ENCODE assay signal across 8 mouse cellular contexts in genomic region chr7:89473442-89473841, GRCm38 (mm10). TPM values are rescaled to one million over a fixed set of nuclear protein-coding genes. Genes with fewer than 3 reads are reported as not detected.
A peak's percentile ranks its signal among the peaks of the same experiment; 100 is the strongest.
DNase-seq lines count a peak whose midpoint lies in the region; ATAC-seq lines count a peak whose summit lies in the region.

No protein-coding gene starts in this region.

- H3K9ac ChIP-seq in heart, embryonic 11.5 days (ENCODE audit: low read depth, low read length), result no peak overlapping the region
- H3K9ac ChIP-seq in neural tube, embryonic 11.5 days (ENCODE audit: low read length), result no peak overlapping the region
- H3K9ac ChIP-seq in embryonic facial prominence, embryonic 11.5 days (replicated peaks; ENCODE audit: low read length), result no peak overlapping the region
- no peak overlapping the region for H3K9ac ChIP-seq in forebrain, embryonic 13.5 days

- DNase-seq in heart, adult 8-10 months (ENCODE audit: low spot score), result peak; percentile 28
- peak; percentile 38 for DNase-seq in neural tube, embryonic 11.5 days (ENCODE audit: low spot score)
- DNase-seq in neural tube, embryonic 10.5 days (ENCODE audit: extremely low spot score, low spot score), result no peak
- DNase-seq in embryonic facial prominence, embryonic 11.5 days (ENCODE audit: low spot score), result peak; percentile 71
- DNase-seq in mesoderm, embryonic 11.5 days (ENCODE audit: low read depth, low spot score), result peak; percentile 39
- DNase-seq in thymus, postnatal 10 days (ENCODE audit: low spot score in 2 of 2), result no peak

- no peak for ATAC-seq in heart, embryonic 11.5 days (replicated peaks; ENCODE audit: insufficient number of reproducible peaks, low FRiP score, low TSS enrichment)
- no peak for ATAC-seq in neural tube, embryonic 11.5 days (ENCODE audit: insufficient read depth, low FRiP score, low TSS enrichment)
- no peak for ATAC-seq in embryonic facial prominence, embryonic 11.5 days (replicated peaks; ENCODE audit: insufficient number of reproducible peaks, low FRiP score, low TSS enrichment, low read depth)
- ATAC-seq in forebrain, embryonic 13.5 days, result no peak

- H3K4me3 ChIP-seq in heart, embryonic 11.5 days (ENCODE audit: low read depth, low read length), result no peak overlapping the region
- H3K4me3 ChIP-seq in neural tube, embryonic 11.5 days (ENCODE audit: low read depth, low read length), result no peak overlapping the region
- H3K4me3 ChIP-seq in embryonic facial prominence, embryonic 11.5 days (ENCODE audit: low read depth, low read length), result no peak overlapping the region
- no peak overlapping the region for H3K4me3 ChIP-seq in forebrain, embryonic 13.5 days

- H3K4me2 ChIP-seq in heart, embryonic 11.5 days, result no peak overlapping the region
- H3K4me2 ChIP-seq in neural tube, embryonic 11.5 days (ENCODE audit: low read depth), result no peak overlapping the region
- H3K4me2 ChIP-seq in embryonic facial prominence, embryonic 11.5 days (ENCODE audit: low read depth, low read length), result no peak overlapping the region
- no peak overlapping the region for H3K4me2 ChIP-seq in forebrain, embryonic 13.5 days

- H3K9me3 ChIP-seq in heart, embryonic 11.5 days (replicated peaks; ENCODE audit: control insufficient read depth, low read length), result no peaks in the 10 kb centered on the region
- H3K9me3 ChIP-seq in neural tube, embryonic 11.5 days (ENCODE audit: control insufficient read depth, low read length), result no peaks in the 10 kb centered on the region
- H3K9me3 ChIP-seq in embryonic facial prominence, embryonic 11.5 days (replicated peaks; ENCODE audit: control insufficient read depth, low read length), result no peaks in the 10 kb centered on the region
- H3K9me3 ChIP-seq in forebrain, embryonic 13.5 days (replicated peaks), result no peaks in the 10 kb centered on the region

- H3K36me3 ChIP-seq in heart, embryonic 11.5 days (ENCODE audit: control insufficient read depth, insufficient read depth, low read length), result no peaks in the 10 kb centered on the region
- H3K36me3 ChIP-seq in neural tube, embryonic 11.5 days (ENCODE audit: control insufficient read depth, insufficient read depth, low read length), result no peaks in the 10 kb centered on the region
- no peaks in the 10 kb centered on the region for H3K36me3 ChIP-seq in embryonic facial prominence, embryonic 11.5 days (replicated peaks; ENCODE audit: control insufficient read depth, insufficient read depth, low read depth, low read length)
- H3K36me3 ChIP-seq in forebrain, embryonic 13.5 days (ENCODE audit: poor library complexity, severe bottlenecking), result no peaks in the 10 kb centered on the region

- H3K4me1 ChIP-seq in heart, embryonic 11.5 days (ENCODE audit: control insufficient read depth, insufficient read depth, low read length), result 0 out of 2 replicates have a peak, but pooled peaks cover 2% of the 10 kb centered on the region
- no peaks in the 10 kb centered on the region for H3K4me1 ChIP-seq in neural tube, embryonic 11.5 days (ENCODE audit: control insufficient read depth, insufficient read depth, low read length)
- no peaks in the 10 kb centered on the region for H3K4me1 ChIP-seq in embryonic facial prominence, embryonic 11.5 days (ENCODE audit: control insufficient read depth, insufficient read depth, low read length)
- H3K4me1 ChIP-seq in forebrain, embryonic 13.5 days, result 0 out of 2 replicates have a peak, but pooled peaks cover under 1% of the 10 kb centered on the region

- no peaks in the 10 kb centered on the region for H3K27me3 ChIP-seq in heart, embryonic 11.5 days (ENCODE audit: control insufficient read depth, insufficient read depth, low read length)
- no peaks in the 10 kb centered on the region for H3K27me3 ChIP-seq in neural tube, embryonic 11.5 days (ENCODE audit: control insufficient read depth, insufficient read depth, low read length)
- no peaks in the 10 kb centered on the region for H3K27me3 ChIP-seq in embryonic facial prominence, embryonic 11.5 days (ENCODE audit: control insufficient read depth, insufficient read depth, low read length)
- H3K27me3 ChIP-seq in forebrain, embryonic 13.5 days, result no peaks in the 10 kb centered on the region

- no peak overlapping the region for H3K27ac ChIP-seq in heart, embryonic 11.5 days (ENCODE audit: low read depth, low read length)
- H3K27ac ChIP-seq in neural tube, embryonic 11.5 days (ENCODE audit: low read depth, low read length), result no peak overlapping the region
- no peak overlapping the region for H3K27ac ChIP-seq in embryonic facial prominence, embryonic 11.5 days (replicated peaks; ENCODE audit: low read depth, low read length)
- no peak overlapping the region for H3K27ac ChIP-seq in forebrain, embryonic 13.5 days

- WGBS in heart, embryonic 11.5 days (ENCODE audit: insufficient replicate concordance), result 34% methylated on average over 4 of the region's 4 CpGs
- WGBS in neural tube, embryonic 11.5 days, result 65% methylated on average over 4 of the region's 4 CpGs
- WGBS in embryonic facial prominence, embryonic 11.5 days, result 46% methylated on average over 4 of the region's 4 CpGs
- WGBS in forebrain, embryonic 13.5 days, result 75% methylated on average over 4 of the region's 4 CpGs

RNA-seq across cellular contexts. Expression of gene Prss23, which starts 53.5 kb away (rescaled TPM):
- 10 to 100 TPM; 12.3 to 19.3 (median 17.8) TPM for total RNA-seq in heart, adult 8-10 months (2022)
- polyA plus RNA-seq in heart, embryonic 11.5 days (2014; fragmentation: Nextera tagmentation; extraction: Ambion mirVana), result 34.7 and 38.8 TPM in 2 replicates
- polyA plus RNA-seq in neural tube, embryonic 11.5 days (2014; fragmentation: Nextera tagmentation; extraction: Ambion mirVana), result 22.1 and 23.0 TPM in 2 replicates
- 55.0 and 59.3 TPM in 2 replicates for polyA plus RNA-seq in embryonic facial prominence, embryonic 11.5 days (2014; fragmentation: Nextera tagmentation; extraction: Ambion mirVana)
- polyA plus RNA-seq in forebrain, embryonic 13.5 days (2015; fragmentation: Nextera tagmentation; extraction: Ambion mirVana), result 13.0 and 13.8 TPM in 2 replicates

Comparison
In these comparisons a context has a peak if more than half of its experiments do, and no peak if none do; other contexts are left out.
1. DNase-seq: peak in heart, adult 8-10 months (single experiment), neural tube, embryonic 11.5 days (single experiment), embryonic facial prominence, embryonic 11.5 days (single experiment) and mesoderm, embryonic 11.5 days (single experiment); none in neural tube, embryonic 10.5 days (single experiment) and thymus, postnatal 10 days (0 of 2).